Mouse (Mus musculus): ENCODE data around the gene Ppp1cb. TPM values are rescaled to one million over a fixed set of nuclear protein-coding genes. Genes with fewer than 3 reads are reported as not detected.

Gene Ppp1cb
- polyA plus RNA-seq, 1 experiment from 2014 or later = 259 TPM

DNA sequence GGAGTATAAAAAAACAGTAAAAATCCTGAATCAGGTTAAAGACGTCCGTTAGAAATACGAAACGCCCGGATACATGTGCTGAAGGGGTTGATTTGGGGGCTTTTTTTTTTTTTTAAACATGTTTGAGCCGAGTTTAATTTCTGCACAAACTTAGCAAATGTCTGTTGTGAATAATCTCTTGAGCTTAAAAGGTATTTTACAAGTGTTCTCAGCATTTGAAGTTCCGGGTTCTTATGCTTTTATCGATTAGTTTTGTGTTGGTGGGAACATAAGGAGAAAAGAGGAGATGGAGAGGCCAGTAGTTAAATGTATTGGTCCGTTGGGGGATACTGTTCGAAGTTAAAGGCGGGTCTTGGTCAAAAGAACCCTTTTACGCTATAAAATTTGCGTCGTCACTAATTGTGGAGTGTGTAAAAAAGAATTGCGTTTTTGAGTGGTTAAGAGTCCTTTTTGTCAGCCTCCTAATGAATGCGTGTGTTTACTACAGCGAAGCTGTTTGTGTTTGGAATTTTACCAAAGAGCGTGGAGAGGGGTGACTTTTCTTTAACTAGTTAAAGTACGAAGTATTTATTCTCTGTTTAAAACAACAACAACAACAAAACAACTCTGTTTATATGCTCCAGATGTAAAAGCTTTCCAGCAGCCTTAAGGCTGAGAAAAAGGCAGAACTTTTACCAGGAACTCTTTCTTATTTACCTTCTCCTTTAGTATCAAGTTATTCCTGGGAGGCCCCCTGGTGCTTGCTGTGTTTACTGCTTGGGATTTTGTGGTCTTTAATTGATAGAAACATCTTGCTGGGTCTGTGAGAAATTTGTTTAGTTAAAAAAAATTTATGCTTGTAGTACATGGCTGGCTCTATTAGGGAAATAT, 1.5 kb downstream of the Ppp1cb start:
- Histone ChIP-seq H3K4me3 (ENCODE audit: low read depth, low read length) (peak overlapping the region; percentile 82), H3K4me1 (ENCODE audit: control insufficient read depth, insufficient read depth, low read length) (peaks cover 5% of the 10 kb centered on the region; the same call in 1 of the 2 replicates), H3K27me3 (replicated peaks; ENCODE audit: control insufficient read depth, insufficient read depth, low read length) (no peaks in the 10 kb centered on the region), H3K27ac (ENCODE audit: low read depth, low read length) (peak overlapping the region; percentile 99), H3K9me3 (replicated peaks; ENCODE audit: control insufficient read depth, low read length) (no peaks in the 10 kb centered on the region), H3K36me3 (ENCODE audit: control insufficient read depth, insufficient read depth, low read length) (no peaks in the 10 kb centered on the region), H3K9ac (ENCODE audit: low read length) (peak overlapping the region; percentile 98), H3K4me2 (ENCODE audit: low read length) (peak overlapping the region; percentile 60)
- ATAC-seq (no peak), DNase-seq (ENCODE audit: low spot score) (peak; percentile 70)
- under 1% methylated on average over 19 of the region's 19 CpGs for WGBS

DNA sequence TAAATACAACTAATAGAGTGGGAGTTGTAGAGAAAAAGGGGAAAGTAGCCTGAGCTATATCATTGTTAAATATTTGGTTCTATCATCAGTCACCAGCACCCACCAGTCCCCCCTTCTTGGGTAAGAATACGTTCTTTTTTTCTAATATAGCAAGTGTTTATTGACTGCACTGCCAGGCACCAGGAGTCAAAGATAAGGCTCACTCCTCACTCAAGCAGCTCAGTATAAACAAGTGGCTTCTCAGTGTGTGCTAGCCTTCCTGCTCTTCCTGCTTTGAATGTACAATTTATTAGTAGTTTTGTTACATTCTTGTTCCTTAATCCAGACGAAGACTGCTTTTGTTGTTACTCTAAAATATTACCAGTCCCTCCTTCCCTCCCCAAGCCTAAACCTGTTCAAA, 2.3 kb downstream of the Ppp1cb start:
- Histone ChIP-seq H3K9ac (ENCODE audit: low read length) (peak overlapping the region; percentile 40; the same call in 1 of the 2 replicates), H3K9me3 (replicated peaks; ENCODE audit: control insufficient read depth, low read length) (no peaks in the 10 kb centered on the region), H3K27me3 (replicated peaks; ENCODE audit: control insufficient read depth, insufficient read depth, low read length) (no peaks in the 10 kb centered on the region), H3K27ac (ENCODE audit: low read depth, low read length) (no peak overlapping the region), H3K4me1 (ENCODE audit: control insufficient read depth, insufficient read depth, low read length) (peaks cover 5% of the 10 kb centered on the region; the same call in 1 of the 2 replicates), H3K4me2 (ENCODE audit: low read length) (peak overlapping the region; percentile 44), H3K4me3 (ENCODE audit: low read depth, low read length) (peak overlapping the region; percentile 12; the same call in 1 of the 2 replicates), H3K36me3 (ENCODE audit: control insufficient read depth, insufficient read depth, low read length) (no peaks in the 10 kb centered on the region)
- WGBS = 60% methylated on average over 2 of the region's 2 CpGs
- ATAC-seq = no peak
- no peak for DNase-seq (ENCODE audit: low spot score)

DNA sequence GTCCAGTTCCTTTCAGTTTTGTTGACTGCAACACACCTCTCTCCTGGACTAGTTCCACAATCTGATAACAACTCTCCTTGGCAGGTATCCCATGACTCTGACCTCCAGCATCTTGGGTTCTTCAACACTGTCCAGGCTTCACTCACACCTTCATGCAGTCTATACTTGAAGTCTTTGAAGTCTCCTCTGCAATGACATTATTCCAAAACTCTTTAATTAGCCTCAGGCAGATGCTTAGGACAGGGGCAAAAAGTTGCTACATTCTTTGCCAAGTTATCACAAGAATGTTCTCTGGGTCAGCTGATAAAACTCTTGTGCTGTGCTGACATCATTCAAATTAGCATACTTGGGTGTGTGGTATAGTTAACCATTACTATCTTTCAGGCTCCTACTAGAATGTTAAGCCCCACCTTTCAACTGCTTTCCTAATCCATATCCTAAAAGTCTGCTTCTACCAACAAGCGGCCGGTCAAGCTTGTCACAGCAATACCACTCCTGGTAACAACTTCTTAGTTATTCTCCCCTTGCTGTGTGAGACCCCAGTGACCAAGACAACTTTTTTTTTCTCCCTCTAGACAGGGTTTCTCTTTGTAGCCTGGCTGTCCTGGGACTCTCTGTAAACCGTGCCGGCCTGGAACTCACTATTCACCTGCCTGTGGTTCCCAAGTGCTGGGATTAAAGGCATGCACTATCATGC, 13.8 kb downstream of the Ppp1cb start:
- no peak overlapping the region for H3K27ac ChIP-seq (ENCODE audit: low read depth, low read length)
- no peak overlapping the region for H3K4me2 ChIP-seq (ENCODE audit: low read length)
- H3K4me1 ChIP-seq (ENCODE audit: control insufficient read depth, insufficient read depth, low read length) = no peaks in the 10 kb centered on the region
- H3K27me3 ChIP-seq (replicated peaks; ENCODE audit: control insufficient read depth, insufficient read depth, low read length) = no peaks in the 10 kb centered on the region
- H3K36me3 ChIP-seq (ENCODE audit: control insufficient read depth, insufficient read depth, low read length) = no peaks in the 10 kb centered on the region
- ATAC-seq (no peak), DNase-seq (ENCODE audit: low spot score) (no peak)
- H3K9ac ChIP-seq (ENCODE audit: low read length) = no peak overlapping the region
- no peak overlapping the region for H3K4me3 ChIP-seq (ENCODE audit: low read depth, low read length)
- no peaks in the 10 kb centered on the region for H3K9me3 ChIP-seq (replicated peaks; ENCODE audit: control insufficient read depth, low read length)
- WGBS = 92% methylated on average over 4 of the region's 4 CpGs

DNA sequence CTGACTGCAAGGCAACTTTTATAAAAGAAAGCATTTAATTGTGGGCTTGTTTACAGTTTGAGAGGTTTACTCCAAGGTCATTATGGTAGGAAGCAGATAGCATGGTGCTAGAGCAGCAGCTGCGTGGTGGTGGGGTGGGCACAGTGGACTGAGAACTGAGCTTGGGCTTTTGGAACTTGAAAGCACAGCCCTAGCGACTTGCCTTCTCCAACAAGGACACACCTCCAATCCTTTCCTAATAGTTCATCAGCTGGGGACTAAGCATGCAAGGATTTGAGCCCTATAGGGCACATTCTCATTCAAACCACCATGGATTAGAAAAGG, 14.3 kb downstream of the Ppp1cb start:
- H3K4me1 ChIP-seq (ENCODE audit: control insufficient read depth, insufficient read depth, low read length) = no peaks in the 10 kb centered on the region
- no peaks in the 10 kb centered on the region for H3K27me3 ChIP-seq (replicated peaks; ENCODE audit: control insufficient read depth, insufficient read depth, low read length)
- H3K4me3 ChIP-seq (ENCODE audit: low read depth, low read length) = no peak overlapping the region
- H3K27ac ChIP-seq (ENCODE audit: low read depth, low read length) = no peak overlapping the region
- whole genome bisulfite sequencing = 80% methylated on average over 2 of the region's 2 CpGs
- ATAC-seq (no peak), DNase-seq (ENCODE audit: low spot score) (no peak)
- H3K36me3 ChIP-seq (ENCODE audit: control insufficient read depth, insufficient read depth, low read length) = no peaks in the 10 kb centered on the region
- H3K9ac ChIP-seq (ENCODE audit: low read length) = no peak overlapping the region
- no peak overlapping the region for H3K4me2 ChIP-seq (ENCODE audit: low read length)
- no peaks in the 10 kb centered on the region for H3K9me3 ChIP-seq (replicated peaks; ENCODE audit: control insufficient read depth, low read length)

DNA sequence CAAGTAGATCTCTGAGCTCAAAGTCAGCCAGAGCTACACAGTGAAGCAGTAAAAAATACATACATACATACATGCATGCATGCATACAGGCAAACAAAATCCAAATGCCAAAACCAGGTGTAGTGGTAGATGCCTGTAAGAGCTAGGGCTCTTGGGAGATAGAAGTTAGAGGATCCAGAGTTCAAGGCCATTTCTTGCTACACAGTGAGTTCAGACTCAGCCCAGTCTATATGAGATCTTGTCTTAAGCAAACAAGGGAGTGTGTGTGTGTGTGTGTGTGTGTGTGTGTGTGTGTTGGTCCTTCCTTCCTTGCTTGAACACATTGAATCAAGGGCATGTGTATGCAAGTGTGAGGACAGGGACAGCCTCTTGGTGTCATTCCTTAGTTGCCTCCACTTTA, 17.9 kb downstream of the Ppp1cb start:
- Histone ChIP-seq H3K9ac (ENCODE audit: low read length) (no peak overlapping the region), H3K4me2 (ENCODE audit: low read length) (no peak overlapping the region), H3K36me3 (ENCODE audit: control insufficient read depth, insufficient read depth, low read length) (peaks cover 31% of the 10 kb centered on the region), H3K4me1 (ENCODE audit: control insufficient read depth, insufficient read depth, low read length) (no peaks in the 10 kb centered on the region), H3K9me3 (replicated peaks; ENCODE audit: control insufficient read depth, low read length) (no peaks in the 10 kb centered on the region), H3K27me3 (replicated peaks; ENCODE audit: control insufficient read depth, insufficient read depth, low read length) (no peaks in the 10 kb centered on the region), H3K4me3 (ENCODE audit: low read depth, low read length) (no peak overlapping the region), H3K27ac (ENCODE audit: low read depth, low read length) (no peak overlapping the region)
- DNase-seq (ENCODE audit: low spot score) = no peak
- no peak for ATAC-seq

DNA sequence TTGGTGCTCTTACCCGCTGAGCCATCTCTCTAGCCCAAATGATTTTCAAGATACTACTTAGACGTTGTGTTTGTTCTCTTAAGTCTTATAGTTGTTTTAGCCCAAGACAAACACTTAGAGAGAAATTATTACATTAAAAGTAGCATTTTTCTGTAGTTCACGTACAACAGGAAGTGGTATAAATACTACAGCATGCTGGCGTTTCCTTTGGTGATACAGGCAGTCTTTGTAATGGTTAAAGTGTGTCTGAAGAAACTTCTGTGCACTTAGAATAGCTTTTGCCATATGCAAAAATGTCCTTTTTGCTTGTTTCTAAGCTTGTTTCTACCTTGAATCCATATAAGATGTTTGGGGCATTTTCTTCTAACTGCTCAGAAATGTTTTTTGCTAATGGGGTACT, 20.3 kb downstream of the Ppp1cb start:
- no peak for DNase-seq (ENCODE audit: low spot score)
- Histone ChIP-seq H3K9ac (ENCODE audit: low read length) (no peak overlapping the region), H3K4me1 (ENCODE audit: control insufficient read depth, insufficient read depth, low read length) (no peaks in the 10 kb centered on the region), H3K4me3 (ENCODE audit: low read depth, low read length) (no peak overlapping the region), H3K4me2 (ENCODE audit: low read length) (no peak overlapping the region), H3K9me3 (replicated peaks; ENCODE audit: control insufficient read depth, low read length) (no peaks in the 10 kb centered on the region), H3K27me3 (replicated peaks; ENCODE audit: control insufficient read depth, insufficient read depth, low read length) (no peaks in the 10 kb centered on the region), H3K27ac (ENCODE audit: low read depth, low read length) (no peak overlapping the region), H3K36me3 (ENCODE audit: control insufficient read depth, insufficient read depth, low read length) (peaks cover 43% of the 10 kb centered on the region)
- WGBS = 93% methylated on average over 4 of the region's 4 CpGs
- ATAC-seq = no peak

DNA sequence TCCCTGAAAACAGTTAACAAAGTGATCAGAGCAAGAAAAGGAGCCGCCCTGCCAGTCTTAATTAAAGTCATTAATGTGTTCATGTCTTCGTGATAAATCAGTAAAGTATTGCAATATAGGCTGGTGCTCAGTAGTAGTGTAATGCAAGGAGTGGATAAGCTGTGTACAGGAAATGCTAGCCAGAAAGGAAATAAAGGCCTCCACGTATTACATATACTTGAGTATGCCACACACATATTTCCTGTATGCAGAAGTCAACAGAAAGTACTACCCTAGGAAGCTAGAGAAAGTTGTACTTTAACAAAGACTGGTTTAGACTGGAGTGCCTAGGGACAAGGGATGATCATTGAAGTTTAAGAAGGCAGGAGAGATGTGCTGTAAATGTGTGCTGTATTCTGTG, 26.8 kb downstream of the Ppp1cb start:
- no peak for ATAC-seq
- H3K4me2 ChIP-seq (ENCODE audit: low read length) = no peak overlapping the region
- DNase-seq (ENCODE audit: low spot score) = no peak
- H3K4me3 ChIP-seq (ENCODE audit: low read depth, low read length) = no peak overlapping the region
- H3K36me3 ChIP-seq (ENCODE audit: control insufficient read depth, insufficient read depth, low read length) = peaks cover 82% of the 10 kb centered on the region
- H3K27ac ChIP-seq (ENCODE audit: low read depth, low read length) = no peak overlapping the region
- 96% methylated on average over 3 of the region's 3 CpGs for WGBS
- no peaks in the 10 kb centered on the region for H3K9me3 ChIP-seq (replicated peaks; ENCODE audit: control insufficient read depth, low read length)
- no peaks in the 10 kb centered on the region for H3K27me3 ChIP-seq (replicated peaks; ENCODE audit: control insufficient read depth, insufficient read depth, low read length)
- no peak overlapping the region for H3K9ac ChIP-seq (ENCODE audit: low read length)
- H3K4me1 ChIP-seq (ENCODE audit: control insufficient read depth, insufficient read depth, low read length) = no peaks in the 10 kb centered on the region

DNA sequence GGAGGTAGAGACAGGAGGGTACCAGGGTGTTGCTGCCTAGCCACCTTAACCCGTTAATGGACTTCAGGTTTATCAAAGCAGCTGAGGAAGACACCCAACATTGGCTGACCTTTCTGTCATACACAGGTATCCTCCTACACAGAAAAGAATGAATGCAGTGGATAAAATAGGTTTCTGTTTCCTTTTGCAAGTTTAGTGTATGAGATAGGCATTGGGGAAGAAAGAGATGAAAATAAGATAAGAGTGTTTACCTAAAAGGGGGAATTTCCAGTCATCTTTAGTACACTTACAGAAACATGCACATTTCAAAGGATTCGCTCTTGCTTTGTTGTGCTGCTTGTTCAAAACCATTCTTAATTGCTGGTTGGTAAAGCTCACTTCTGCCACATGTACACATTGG, 29.4 kb downstream of the Ppp1cb start:
- Histone ChIP-seq H3K27ac (ENCODE audit: low read depth, low read length) (no peak overlapping the region), H3K4me2 (ENCODE audit: low read length) (no peak overlapping the region), H3K27me3 (replicated peaks; ENCODE audit: control insufficient read depth, insufficient read depth, low read length) (no peaks in the 10 kb centered on the region), H3K36me3 (ENCODE audit: control insufficient read depth, insufficient read depth, low read length) (peaks cover 79% of the 10 kb centered on the region), H3K4me3 (ENCODE audit: low read depth, low read length) (no peak overlapping the region), H3K9me3 (replicated peaks; ENCODE audit: control insufficient read depth, low read length) (no peaks in the 10 kb centered on the region), H3K4me1 (ENCODE audit: control insufficient read depth, insufficient read depth, low read length) (no peaks in the 10 kb centered on the region), H3K9ac (ENCODE audit: low read length) (no peak overlapping the region)
- WGBS = 92% methylated on average over 2 of the region's 2 CpGs
- ATAC-seq (no peak), DNase-seq (ENCODE audit: low spot score) (no peak)

DNA sequence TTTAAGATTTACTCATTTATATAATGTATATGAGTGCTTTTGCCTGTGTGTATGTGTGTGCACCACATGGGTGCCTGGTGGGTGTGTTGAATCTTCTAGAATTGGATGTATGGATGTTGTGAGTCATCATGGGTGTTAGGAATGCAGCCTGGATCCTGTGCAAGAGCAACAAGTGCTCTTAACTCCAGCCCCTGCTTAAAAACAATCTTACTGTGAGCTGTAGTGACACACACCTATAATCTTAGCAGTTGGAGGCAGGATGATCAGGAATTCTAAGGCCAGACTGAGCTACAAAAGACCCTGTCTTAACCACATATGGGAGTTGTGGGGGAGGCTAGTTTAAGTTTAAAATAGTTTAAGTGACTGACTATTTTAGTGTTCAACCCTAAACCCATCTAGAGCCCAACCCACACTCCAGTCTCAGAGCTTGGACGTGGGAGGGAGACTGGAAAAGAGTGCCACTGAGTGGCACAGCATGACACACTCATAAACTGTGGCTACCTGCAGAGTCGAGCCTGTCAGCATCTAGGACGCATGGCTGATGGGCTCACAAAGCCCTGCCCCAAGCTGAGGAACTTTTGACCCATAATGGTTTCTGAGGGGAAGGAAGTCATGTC, 35.5 kb downstream of the Ppp1cb start:
- Histone ChIP-seq H3K27me3 (replicated peaks; ENCODE audit: control insufficient read depth, insufficient read depth, low read length) (no peaks in the 10 kb centered on the region), H3K4me1 (ENCODE audit: control insufficient read depth, insufficient read depth, low read length) (no peaks in the 10 kb centered on the region), H3K9ac (ENCODE audit: low read length) (no peak overlapping the region), H3K27ac (ENCODE audit: low read depth, low read length) (no peak overlapping the region), H3K9me3 (replicated peaks; ENCODE audit: control insufficient read depth, low read length) (no peaks in the 10 kb centered on the region), H3K36me3 (ENCODE audit: control insufficient read depth, insufficient read depth, low read length) (peaks cover 48% of the 10 kb centered on the region), H3K4me3 (ENCODE audit: low read depth, low read length) (no peak overlapping the region), H3K4me2 (ENCODE audit: low read length) (no peak overlapping the region)
- ATAC-seq (no peak), DNase-seq (ENCODE audit: low spot score) (no peak)
- WGBS = 73% methylated on average over 3 of the region's 3 CpGs

Data from forebrain, embryonic 14.5 days (tissue).